Mouse (Mus musculus): ENCODE data around the gene Arg2.

Arg2 gene

GRCm38 (mm10) chr12:79130299-79131177 is at the start of gene Arg2:
Gene Arg2 (plus strand): TSS chr12:79130777.
- peak; percentile 80 for DNase-seq

GRCm38 (mm10) chr12:79089182-79089812 is 41.3 kb upstream of the Arg2 start, which contains the start of gene Pigh:
Gene Pigh (minus strand): TSS chr12:79089651.
- peak; percentile 87 for DNase-seq

GRCm38 (mm10) chr12:79092569-79092968 is 38.0 kb upstream of the Arg2 start:
- peak; percentile 76 for DNase-seq

- peak; percentile 23 for DNase-seq
Measured at GRCm38 (mm10) chr12:79097106-79097752, 33.3 kb upstream of the Arg2 start.

GRCm38 (mm10) chr12:79103773-79104172 is 26.8 kb upstream of the Arg2 start:
- no peak for DNase-seq

GRCm38 (mm10) chr12:79104544-79104943 is 26.0 kb upstream of the Arg2 start:
- no peak for DNase-seq

- no peak for DNase-seq
Measured at GRCm38 (mm10) chr12:79105312-79105711, 25.3 kb upstream of the Arg2 start.

GRCm38 (mm10) chr12:79118991-79119390 is 11.6 kb upstream of the Arg2 start:
- no peak for DNase-seq

GRCm38 (mm10) chr12:79122820-79123219 is 7.8 kb upstream of the Arg2 start:
- no peak for DNase-seq

- DNase-seq: no peak
Measured at GRCm38 (mm10) chr12:79131178-79131675, 650 bp downstream of the Arg2 start.

- DNase-seq: no peak
Measured at GRCm38 (mm10) chr12:79131706-79132460, 1.3 kb downstream of the Arg2 start.

GRCm38 (mm10) chr12:79134676-79135075 is 4.1 kb downstream of the Arg2 start:
- no peak for DNase-seq

GRCm38 (mm10) chr12:79135105-79135504 is 4.5 kb downstream of the Arg2 start:
- no peak for DNase-seq

GRCm38 (mm10) chr12:79136949-79137348 is 6.4 kb downstream of the Arg2 start:
- no peak for DNase-seq

GRCm38 (mm10) chr12:79138999-79139398 is 8.4 kb downstream of the Arg2 start:
- DNase-seq: no peak

GRCm38 (mm10) chr12:79139417-79139816 is 8.8 kb downstream of the Arg2 start:
- no peak for DNase-seq

- no peak for DNase-seq
Measured at GRCm38 (mm10) chr12:79140811-79141210, 10.2 kb downstream of the Arg2 start.

GRCm38 (mm10) chr12:79141384-79141783 is 10.8 kb downstream of the Arg2 start:
- no peak for DNase-seq

GRCm38 (mm10) chr12:79149653-79150052 is 19.1 kb downstream of the Arg2 start:
- no peak for DNase-seq

GRCm38 (mm10) chr12:79162876-79163275 is 32.3 kb downstream of the Arg2 start:
- DNase-seq: no peak

GRCm38 (mm10) chr12:79169173-79169572 is 38.6 kb downstream of the Arg2 start:
- DNase-seq: no peak

- no peak for DNase-seq
Measured at GRCm38 (mm10) chr12:79170421-79170820, 39.8 kb downstream of the Arg2 start.
